Mouse (Mus musculus) erythroblast, embryonic 14.5 days (primary cell): Measurements from ENCODE around the gene Rufy2. TPM values are rescaled to one million over a fixed set of nuclear protein-coding genes. Genes with fewer than 3 reads are reported as not detected.

Source experiments
- H3K27me3 ChIP-seq: 2 replicates; pipeline ENCODE4 v1.6.1; 2012; ENCODE audit warnings: inconsistent platforms; ENCODE audit not compliant: control insufficient read depth
- H3K36me3 ChIP-seq: 2 replicates; pipeline ENCODE4 v1.6.1; 2012; ENCODE audit warnings: mild to moderate bottlenecking, inconsistent platforms; ENCODE audit not compliant: control insufficient read depth
- H3K4me1 ChIP-seq: 2 replicates; pipeline ENCODE4 v1.6.1; 2012; ENCODE audit warnings: inconsistent platforms; ENCODE audit not compliant: control insufficient read depth
- H3K4me3 ChIP-seq: replicated peaks from 2 replicates; pipeline ENCODE3; 2012; ENCODE audit warnings: moderate library complexity, mild to moderate bottlenecking, inconsistent platforms
- H3K9me3 ChIP-seq: 2 replicates; pipeline ENCODE4 v1.6.1; 2012; ENCODE audit warnings: low read length, inconsistent platforms, mixed read lengths; ENCODE audit not compliant: control insufficient read depth
- GATA1 ChIP-seq: IDR thresholded peaks from 2 replicates; pipeline ENCODE4 v1.6.1; 2012; ENCODE audit warnings: low read length, inconsistent platforms, mixed read lengths
- TAL1 ChIP-seq: IDR thresholded peaks from 3 replicates; pipeline ENCODE4 v1.6.1; 2012; ENCODE audit warnings: low read length, inconsistent platforms, mixed read lengths
- polyA plus RNA-seq: library from polyadenylated mRNA; stranded (reverse); fragments of >175 nt; gene quantifications from 2 replicates; pipeline ENCODE4 v1.2.3, GENCODE M21; 2012

Gene Rufy2
- polyA plus RNA-seq, 1 experiment = not detected

DNA sequence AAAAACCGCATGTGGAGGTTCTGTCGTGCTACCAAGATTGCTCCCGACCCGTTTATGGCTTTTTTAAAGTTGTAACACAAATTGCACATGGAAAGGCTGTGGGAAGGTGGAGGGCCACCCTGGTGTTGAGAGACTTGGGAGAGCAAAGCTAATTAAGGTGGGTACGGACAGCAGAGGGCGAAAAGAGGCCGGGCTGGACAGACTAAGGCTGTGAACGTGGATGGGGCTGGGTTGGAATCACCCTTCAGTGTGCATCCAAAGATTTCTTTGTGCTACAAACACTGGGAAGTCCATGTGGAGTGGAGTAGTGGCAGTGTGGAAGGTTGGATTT lies 44.5 kb downstream of the Rufy2 start:
- Histone ChIP-seq H3K36me3 (peaks cover 11% of the 10 kb centered on the region), H3K9me3 (no peaks in the 10 kb centered on the region), H3K4me3 (peak overlapping the region; percentile 73), H3K27me3 (no peaks in the 10 kb centered on the region), H3K4me1 (peaks cover 51% of the 10 kb centered on the region)
- no peak for TF ChIP-seq GATA1
- TF ChIP-seq TAL1 = no peak

DNA sequence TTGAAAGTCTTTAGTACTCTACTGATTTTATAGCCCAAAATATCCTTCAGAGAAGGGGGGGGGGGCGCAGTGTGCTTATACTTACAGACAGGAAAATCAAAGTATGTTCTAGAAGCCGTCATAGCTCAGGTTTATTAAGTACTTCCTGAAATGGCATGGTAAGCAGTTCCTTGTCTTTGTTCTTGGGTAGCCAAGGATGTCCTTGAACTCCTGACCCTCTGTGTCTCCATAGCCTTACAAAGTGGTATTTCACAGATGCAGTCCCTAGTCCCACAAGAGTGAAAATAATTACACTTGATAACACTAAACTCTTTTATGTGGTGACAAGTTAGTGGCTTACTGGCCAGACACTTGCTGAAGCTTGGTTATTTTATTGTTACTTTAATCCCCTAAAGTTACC lies 45.0 kb downstream of the Rufy2 start:
- no peaks in the 10 kb centered on the region for H3K27me3 ChIP-seq
- no peak for TF ChIP-seq TAL1
- no peak for TF ChIP-seq GATA1
- peaks cover 10% of the 10 kb centered on the region for H3K36me3 ChIP-seq
- H3K9me3 ChIP-seq = no peaks in the 10 kb centered on the region
- H3K4me3 ChIP-seq = peak overlapping the region; percentile 73
- H3K4me1 ChIP-seq = peaks cover 51% of the 10 kb centered on the region

DNA sequence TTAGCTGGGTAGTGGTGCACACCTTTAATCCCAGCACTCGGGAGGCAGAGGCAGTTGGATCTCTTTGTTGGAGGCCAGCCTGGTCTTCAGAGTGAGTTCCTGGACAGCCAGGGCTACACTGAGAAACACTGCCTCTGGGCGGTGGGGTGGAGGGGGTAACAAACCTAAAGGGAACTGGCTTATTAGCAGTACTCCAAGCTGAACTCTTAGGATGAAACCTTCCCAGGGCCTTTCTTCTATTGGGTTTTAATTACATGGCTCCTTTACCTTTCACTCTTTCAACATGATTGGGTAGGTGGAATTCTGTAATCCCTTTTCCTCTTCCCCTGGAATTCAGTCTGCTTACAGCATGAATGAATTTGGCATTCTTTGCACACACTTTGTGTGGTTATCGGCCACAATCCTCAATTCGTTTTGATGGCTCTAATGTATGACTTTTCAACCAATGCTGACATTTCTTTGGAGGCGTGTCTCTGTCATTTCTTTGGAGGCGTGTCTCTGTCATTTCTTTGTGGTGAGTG lies 45.5 kb downstream of the Rufy2 start:
- TF ChIP-seq TAL1 (no peak), GATA1 (no peak)
- Histone ChIP-seq H3K27me3 (no peaks in the 10 kb centered on the region), H3K9me3 (no peaks in the 10 kb centered on the region), H3K4me1 (peaks cover 48% of the 10 kb centered on the region), H3K36me3 (peaks cover 6% of the 10 kb centered on the region), H3K4me3 (no peak overlapping the region)

DNA sequence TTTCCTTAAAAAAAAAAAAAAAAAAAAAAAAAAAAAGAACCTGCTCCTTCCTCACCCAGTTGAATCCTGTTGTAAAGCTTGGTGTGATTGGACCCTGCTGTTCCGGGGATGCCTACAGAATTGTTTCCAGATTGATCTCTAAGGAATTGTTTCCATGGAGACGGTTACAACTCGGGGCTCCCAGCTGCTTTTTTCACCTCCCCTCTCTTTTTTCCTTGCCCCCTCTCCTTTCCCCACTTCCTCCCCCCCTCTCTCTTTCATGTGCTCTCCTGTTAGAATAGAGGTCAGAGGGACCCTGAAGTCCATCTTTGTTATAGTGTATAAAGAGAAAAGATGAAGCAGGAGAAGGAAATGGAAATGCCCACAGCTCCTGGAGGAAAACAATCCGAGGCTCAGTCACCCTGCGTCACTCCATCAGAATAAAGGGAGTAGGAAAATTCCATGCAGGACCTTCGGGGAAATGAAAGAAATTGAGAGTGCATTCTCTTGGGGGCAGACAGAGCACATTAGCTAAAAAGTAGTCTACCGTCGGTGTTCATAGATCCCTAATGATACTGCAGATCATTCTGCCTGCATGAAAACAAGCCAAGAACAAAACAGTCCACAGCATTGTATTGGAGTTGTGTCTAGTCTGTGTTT lies 46.3 kb downstream of the Rufy2 start:
- H3K36me3 ChIP-seq = peaks cover under 1% of the 10 kb centered on the region; the same call in 1 of the 2 replicates
- H3K4me3 ChIP-seq = no peak overlapping the region
- H3K9me3 ChIP-seq = no peaks in the 10 kb centered on the region
- TF ChIP-seq TAL1 (no peak), GATA1 (no peak)
- peaks cover 41% of the 10 kb centered on the region for H3K4me1 ChIP-seq
- no peaks in the 10 kb centered on the region for H3K27me3 ChIP-seq

DNA sequence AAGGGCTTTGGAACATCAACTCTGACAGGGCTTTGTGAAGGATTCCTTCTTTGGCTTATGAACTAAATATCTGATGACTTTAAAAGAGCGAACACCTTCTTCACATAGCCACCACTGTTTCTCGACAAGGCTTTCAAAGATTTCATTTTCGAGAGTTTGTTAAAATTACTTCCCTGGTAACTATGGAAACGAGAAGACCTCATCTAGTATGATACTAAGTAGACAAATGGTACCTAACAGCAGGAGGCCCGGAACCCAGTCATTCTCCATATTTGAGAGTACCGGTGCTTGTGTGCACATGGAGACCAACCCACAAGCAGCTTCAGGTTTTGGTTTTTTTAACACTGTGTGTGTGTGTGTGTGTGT lies 46.8 kb downstream of the Rufy2 start:
- Histone ChIP-seq H3K27me3 (no peaks in the 10 kb centered on the region), H3K9me3 (no peaks in the 10 kb centered on the region), H3K4me1 (peaks cover 36% of the 10 kb centered on the region), H3K4me3 (no peak overlapping the region), H3K36me3 (no peaks in the 10 kb centered on the region)
- TF ChIP-seq TAL1 (no peak), GATA1 (no peak)

DNA sequence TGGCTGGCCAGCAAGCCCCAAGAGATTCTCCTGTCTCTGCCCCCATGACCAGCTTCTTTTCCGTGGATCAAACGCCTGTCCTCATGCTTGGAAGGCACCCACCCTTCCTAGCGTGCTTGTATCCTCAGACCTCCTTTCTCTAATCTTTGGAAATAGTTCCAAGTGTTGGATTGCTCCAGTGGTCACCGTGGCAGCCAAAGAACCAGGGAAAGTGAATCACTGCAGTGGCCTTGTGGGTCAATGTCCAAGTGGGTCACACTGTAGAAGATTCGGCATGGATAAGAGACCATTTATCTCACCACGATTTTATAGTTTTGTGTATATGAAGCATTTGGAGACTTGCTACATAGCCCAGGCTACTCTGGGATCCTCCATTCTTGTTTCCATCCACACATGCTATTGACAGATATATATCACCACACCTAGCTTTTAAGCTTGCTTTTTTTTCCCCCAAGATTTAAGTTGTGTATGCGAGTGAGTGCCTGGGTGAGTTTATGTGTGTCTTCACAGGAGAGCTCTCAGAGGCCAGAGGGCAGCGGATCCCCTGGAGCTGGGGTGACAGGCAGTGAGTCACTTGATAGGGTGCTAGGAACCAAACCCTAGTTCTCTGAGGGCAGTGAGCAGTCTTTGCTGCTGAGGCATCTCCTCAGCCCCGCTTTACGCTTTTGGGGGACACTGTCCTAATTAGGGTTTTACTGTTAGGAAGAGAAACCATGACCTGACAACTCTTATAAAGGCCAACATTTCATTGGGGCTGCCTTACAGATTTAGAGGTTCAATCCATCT lies 47.5 kb downstream of the Rufy2 start:
- Histone ChIP-seq H3K4me1 (peaks cover 28% of the 10 kb centered on the region), H3K27me3 (no peaks in the 10 kb centered on the region), H3K36me3 (no peaks in the 10 kb centered on the region), H3K9me3 (no peaks in the 10 kb centered on the region), H3K4me3 (no peak overlapping the region)
- no peak for TF ChIP-seq GATA1
- TF ChIP-seq TAL1 = no peak

DNA sequence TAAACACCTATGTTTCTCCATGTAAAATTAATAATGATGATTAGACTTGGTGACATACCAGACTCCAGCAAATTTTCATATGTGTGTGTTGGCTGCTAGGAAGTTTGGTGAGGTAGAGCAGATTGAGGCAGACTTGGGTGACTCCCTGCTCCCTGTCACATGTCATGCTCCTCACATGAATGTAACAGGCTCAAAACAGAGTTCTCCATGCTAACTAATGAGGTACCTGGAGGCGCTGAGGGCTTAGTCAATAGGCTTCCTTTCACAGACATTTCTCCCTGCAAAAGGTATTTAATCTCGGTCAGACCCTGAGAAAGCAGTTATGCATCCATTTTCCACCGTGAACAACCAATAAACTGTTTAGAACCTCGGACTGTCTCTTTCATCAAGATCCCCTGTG lies 48.4 kb downstream of the Rufy2 start:
- Histone ChIP-seq H3K9me3 (no peaks in the 10 kb centered on the region), H3K27me3 (no peaks in the 10 kb centered on the region), H3K36me3 (no peaks in the 10 kb centered on the region), H3K4me1 (peaks cover 25% of the 10 kb centered on the region), H3K4me3 (no peak overlapping the region)
- TF ChIP-seq GATA1 = no peak
- no peak for TF ChIP-seq TAL1

DNA sequence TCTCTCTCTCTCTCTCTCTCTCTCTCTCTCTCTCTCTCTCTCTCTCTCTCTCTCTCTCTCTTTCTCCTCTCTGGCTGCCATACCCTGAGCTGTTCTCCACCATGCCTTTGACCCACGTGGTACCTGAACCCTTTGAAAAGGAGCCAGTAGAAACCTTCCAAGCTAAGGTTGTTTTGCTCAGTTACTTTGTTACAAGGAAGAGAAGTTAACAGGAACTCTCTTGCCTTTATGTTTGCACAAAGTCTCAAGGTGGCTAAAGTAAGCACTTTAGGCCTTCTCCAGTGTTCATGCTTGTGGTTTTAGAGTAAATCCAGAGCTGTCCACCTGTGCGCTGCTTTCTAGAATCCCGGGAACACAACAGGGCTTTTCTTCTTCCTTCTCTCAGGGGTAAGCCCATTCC lies 52.2 kb downstream of the Rufy2 start:
- Histone ChIP-seq H3K36me3 (no peaks in the 10 kb centered on the region), H3K4me3 (no peak overlapping the region), H3K4me1 (peaks cover 4% of the 10 kb centered on the region; the same call in 1 of the 2 replicates), H3K27me3 (no peaks in the 10 kb centered on the region), H3K9me3 (no peaks in the 10 kb centered on the region)
- no peak for TF ChIP-seq GATA1
- no peak for TF ChIP-seq TAL1

DNA sequence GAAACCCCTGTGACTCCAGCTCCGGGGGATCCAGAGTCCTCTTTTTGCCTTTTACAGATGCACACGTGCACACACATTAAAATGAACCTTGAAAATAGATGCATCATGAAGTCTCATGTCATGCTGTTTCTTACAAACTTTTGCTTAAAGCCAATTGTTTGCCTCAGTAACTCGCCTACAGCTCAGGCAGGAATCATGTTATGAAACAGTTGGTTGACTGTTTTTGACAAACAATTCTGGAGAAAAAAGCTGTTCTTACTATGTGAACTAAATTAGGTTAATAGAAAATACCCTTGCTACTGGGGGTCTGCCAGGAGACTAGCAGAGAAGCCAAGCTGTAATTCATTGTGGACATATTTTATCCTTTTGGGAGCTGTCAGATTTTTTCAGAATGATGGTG lies 52.9 kb downstream of the Rufy2 start:
- Histone ChIP-seq H3K9me3 (no peaks in the 10 kb centered on the region), H3K36me3 (no peaks in the 10 kb centered on the region), H3K4me1 (peaks cover 1% of the 10 kb centered on the region; the same call in 1 of the 2 replicates), H3K27me3 (no peaks in the 10 kb centered on the region), H3K4me3 (no peak overlapping the region)
- TF ChIP-seq GATA1 = no peak
- TF ChIP-seq TAL1 = no peak
